Mouse (Mus musculus): ENCODE measurements at regions not wholly inside any gene's neighbourhood (a gene's known extent, or its start where the extent isn't known, plus 50 kb on each side); places are given as distances from the start of the nearest gene placed in this dataset.

GRCm38 (mm10) chr13:32493806-32494205, 155.3 kb upstream of the Gmds start:
- 55% methylated on average over 7 of the region's 7 CpGs for WGBS
- Histone ChIP-seq H3K27me3 (ENCODE audit: control insufficient read depth, insufficient read depth, low read length) (no peaks in the 10 kb centered on the region), H3K9me3 (ENCODE audit: control insufficient read depth, low read length) (no peaks in the 10 kb centered on the region), H3K36me3 (ENCODE audit: control insufficient read depth, insufficient read depth, low read length) (no peaks in the 10 kb centered on the region), H3K4me1 (replicated peaks; ENCODE audit: control insufficient read depth, insufficient read depth) (no peaks in the 10 kb centered on the region), H3K4me3 (ENCODE audit: low read depth, low read length) (no peak overlapping the region), H3K27ac (replicated peaks) (no peak overlapping the region), H3K9ac (ENCODE audit: low read length) (no peak overlapping the region), H3K4me2 (replicated peaks; ENCODE audit: low read depth) (no peak overlapping the region)
- no peak for TF ChIP-seq CTCF (IDR thresholded peaks at IDR 0.05; ENCODE audit: low read depth)
- no peak for TF ChIP-seq EP300 (optimal IDR thresholded peaks at IDR 0.05)
- DNase-seq (ENCODE audit: low spot score) (no peak), ATAC-seq (ENCODE audit: low FRiP score, low TSS enrichment) (no peak)

GRCm38 (mm10) chr13:32493309-32493708, 154.8 kb upstream of the Gmds start:
- no peak overlapping the region for H3K4me2 ChIP-seq (replicated peaks; ENCODE audit: low read depth)
- WGBS: 21% methylated on average over 7 of the region's 7 CpGs
- no peak overlapping the region for H3K27ac ChIP-seq (replicated peaks)
- TF ChIP-seq EP300 (optimal IDR thresholded peaks at IDR 0.05): no peak
- TF ChIP-seq CTCF (IDR thresholded peaks at IDR 0.05; ENCODE audit: low read depth): peak; percentile 90
- H3K36me3 ChIP-seq (ENCODE audit: control insufficient read depth, insufficient read depth, low read length): no peaks in the 10 kb centered on the region
- no peak overlapping the region for H3K9ac ChIP-seq (ENCODE audit: low read length)
- no peaks in the 10 kb centered on the region for H3K27me3 ChIP-seq (ENCODE audit: control insufficient read depth, insufficient read depth, low read length)
- H3K4me1 ChIP-seq (replicated peaks; ENCODE audit: control insufficient read depth, insufficient read depth): no peaks in the 10 kb centered on the region
- H3K4me3 ChIP-seq (ENCODE audit: low read depth, low read length): no peak overlapping the region
- ATAC-seq (ENCODE audit: low FRiP score, low TSS enrichment) (0 out of 2 replicates have a peak, but pooled peaks have one; percentile 45), DNase-seq (ENCODE audit: low spot score) (peak; percentile 62)
- H3K9me3 ChIP-seq (ENCODE audit: control insufficient read depth, low read length): no peaks in the 10 kb centered on the region

GRCm38 (mm10) chr13:32492566-32492965, 154.0 kb upstream of the Gmds start:
- Histone ChIP-seq H3K36me3 (ENCODE audit: control insufficient read depth, insufficient read depth, low read length) (no peaks in the 10 kb centered on the region), H3K4me3 (ENCODE audit: low read depth, low read length) (no peak overlapping the region), H3K27ac (replicated peaks) (no peak overlapping the region), H3K9me3 (ENCODE audit: control insufficient read depth, low read length) (no peaks in the 10 kb centered on the region), H3K4me2 (replicated peaks; ENCODE audit: low read depth) (peak overlapping the region; percentile 8; the same call in 1 of the 2 replicates), H3K4me1 (replicated peaks; ENCODE audit: control insufficient read depth, insufficient read depth) (no peaks in the 10 kb centered on the region), H3K9ac (ENCODE audit: low read length) (no peak overlapping the region), H3K27me3 (ENCODE audit: control insufficient read depth, insufficient read depth, low read length) (no peaks in the 10 kb centered on the region)
- WGBS: 45% methylated on average over 7 of the region's 7 CpGs
- no peak for DNase-seq (ENCODE audit: low spot score)
- TF ChIP-seq CTCF (IDR thresholded peaks at IDR 0.05; ENCODE audit: low read depth): no peak
- no peak for TF ChIP-seq EP300 (optimal IDR thresholded peaks at IDR 0.05)
- no peak for ATAC-seq (ENCODE audit: low FRiP score, low TSS enrichment)

GRCm38 (mm10) chr13:32481444-32482058, 143.0 kb upstream of the Gmds start:
- Histone ChIP-seq H3K27me3 (ENCODE audit: control insufficient read depth, insufficient read depth, low read length) (no peaks in the 10 kb centered on the region), H3K27ac (replicated peaks) (no peak overlapping the region), H3K4me3 (ENCODE audit: low read depth, low read length) (no peak overlapping the region), H3K4me2 (replicated peaks; ENCODE audit: low read depth) (no peak overlapping the region), H3K9me3 (ENCODE audit: control insufficient read depth, low read length) (no peaks in the 10 kb centered on the region), H3K9ac (ENCODE audit: low read length) (no peak overlapping the region), H3K4me1 (replicated peaks; ENCODE audit: control insufficient read depth, insufficient read depth) (no peaks in the 10 kb centered on the region), H3K36me3 (ENCODE audit: control insufficient read depth, insufficient read depth, low read length) (no peaks in the 10 kb centered on the region)
- ATAC-seq (ENCODE audit: low FRiP score, low TSS enrichment) (no peak), DNase-seq (ENCODE audit: low spot score) (no peak)
- 73% methylated on average over 8 of the region's 8 CpGs for WGBS
- TF ChIP-seq EP300 (optimal IDR thresholded peaks at IDR 0.05): no peak
- no peak for TF ChIP-seq CTCF (IDR thresholded peaks at IDR 0.05; ENCODE audit: low read depth)

GRCm38 (mm10) chr13:32480029-32480428, 141.5 kb upstream of the Gmds start:
- Histone ChIP-seq H3K4me2 (replicated peaks; ENCODE audit: low read depth) (no peak overlapping the region), H3K4me1 (replicated peaks; ENCODE audit: control insufficient read depth, insufficient read depth) (no peaks in the 10 kb centered on the region), H3K9me3 (ENCODE audit: control insufficient read depth, low read length) (no peaks in the 10 kb centered on the region), H3K27ac (replicated peaks) (no peak overlapping the region), H3K36me3 (ENCODE audit: control insufficient read depth, insufficient read depth, low read length) (no peaks in the 10 kb centered on the region), H3K4me3 (ENCODE audit: low read depth, low read length) (no peak overlapping the region), H3K9ac (ENCODE audit: low read length) (no peak overlapping the region), H3K27me3 (ENCODE audit: control insufficient read depth, insufficient read depth, low read length) (no peaks in the 10 kb centered on the region)
- DNase-seq (ENCODE audit: low spot score): no peak
- TF ChIP-seq CTCF (IDR thresholded peaks at IDR 0.05; ENCODE audit: low read depth): no peak
- TF ChIP-seq EP300 (optimal IDR thresholded peaks at IDR 0.05): no peak
- WGBS: 33% methylated on average over 4 of the region's 4 CpGs
- no peak for ATAC-seq (ENCODE audit: low FRiP score, low TSS enrichment)

GRCm38 (mm10) chr13:32479118-32479818, 140.7 kb upstream of the Gmds start:
- Histone ChIP-seq H3K27ac (replicated peaks) (no peak overlapping the region), H3K4me1 (replicated peaks; ENCODE audit: control insufficient read depth, insufficient read depth) (no peaks in the 10 kb centered on the region), H3K9ac (ENCODE audit: low read length) (no peak overlapping the region), H3K9me3 (ENCODE audit: control insufficient read depth, low read length) (no peaks in the 10 kb centered on the region), H3K36me3 (ENCODE audit: control insufficient read depth, insufficient read depth, low read length) (no peaks in the 10 kb centered on the region), H3K4me2 (replicated peaks; ENCODE audit: low read depth) (no peak overlapping the region), H3K4me3 (ENCODE audit: low read depth, low read length) (no peak overlapping the region), H3K27me3 (ENCODE audit: control insufficient read depth, insufficient read depth, low read length) (no peaks in the 10 kb centered on the region)
- ATAC-seq (ENCODE audit: low FRiP score, low TSS enrichment): peak; percentile 93
- 70% methylated on average over 8 of the region's 8 CpGs for WGBS
- peak; percentile 27 for DNase-seq (ENCODE audit: low spot score)
- TF ChIP-seq EP300 (optimal IDR thresholded peaks at IDR 0.05) (no peak), CTCF (IDR thresholded peaks at IDR 0.05; ENCODE audit: low read depth) (no peak)

All from stomach, postnatal 0 days (tissue).